In the genomic region with DNA sequence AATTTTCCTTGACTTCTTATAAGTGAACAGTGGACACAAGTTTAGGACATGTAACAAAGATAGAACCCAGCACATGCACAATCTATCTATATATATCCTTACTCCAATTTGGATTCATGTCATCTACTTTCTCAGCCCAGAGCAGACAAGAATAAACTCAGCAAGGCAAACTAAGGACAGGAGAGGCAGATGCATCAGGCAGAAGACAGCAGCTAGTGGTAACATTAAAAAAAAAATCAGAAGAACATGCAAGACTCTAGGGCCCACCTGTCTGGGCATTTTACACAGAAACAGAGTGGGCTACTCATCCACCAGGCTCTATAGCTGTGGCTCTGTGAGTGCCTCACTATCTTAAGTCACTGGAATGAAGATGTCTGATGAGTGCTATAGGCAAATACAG, we compare ENCODE assay signal across 18 mouse cellular contexts.
"Had no signal": no experiment of that assay in that cellular context is flagged by ENCODE, and none has a peak within 500 bp of the region (broad histone marks: within the 10 kb centered on the region; RNA-seq: fewer than 3 reads in every experiment).

No protein-coding gene starts in this region.

- H3K4me2 ChIP-seq: lung, embryonic 14.5 days; midbrain, embryonic 12.5 days; neural tube, embryonic 13.5 days; neural tube, embryonic 15.5 days had no signal

- ATAC-seq: midbrain, embryonic 16.5 days had no signal

- H3K9me3 ChIP-seq: midbrain, embryonic 10.5 days; midbrain, embryonic 12.5 days; neural tube, embryonic 13.5 days; neural tube, embryonic 15.5 days had no signal

- DNase-seq: lung, adult 18-20 months; lung, embryonic 14.5 days; lung, postnatal 10 days; lung, postnatal 4 days; midbrain, embryonic 14.5 days; retina, postnatal 1 day; right cerebral cortex, adult 18-20 months; right cerebral cortex, postnatal 14 days; spleen, adult 18-20 months; thymus, adult 2 months; thymus, postnatal 25 days; thymus, postnatal 4 days had no signal

- H3K27ac ChIP-seq: midbrain, embryonic 10.5 days; midbrain, embryonic 12.5 days; neural tube, embryonic 13.5 days; neural tube, embryonic 15.5 days had no signal

- H3K4me3 ChIP-seq: midbrain, embryonic 10.5 days; midbrain, embryonic 12.5 days; myocyte; neural tube, embryonic 13.5 days; neural tube, embryonic 15.5 days had no signal

- H3K9ac ChIP-seq: lung, embryonic 14.5 days; midbrain, embryonic 12.5 days; neural tube, embryonic 13.5 days; neural tube, embryonic 15.5 days had no signal

- H3K27me3 ChIP-seq: midbrain, embryonic 12.5 days; neural tube, embryonic 13.5 days; neural tube, embryonic 15.5 days had no signal

- H3K4me1 ChIP-seq: midbrain, embryonic 10.5 days; midbrain, embryonic 12.5 days; neural tube, embryonic 13.5 days; neural tube, embryonic 15.5 days had no signal
